Mouse (Mus musculus) CH12.LX (cell line): Measurements from ENCODE around the gene Lrp6.

Experiments
- CHD1 ChIP-seq: IDR thresholded peaks from 2 replicates; pipeline ENCODE4 v1.6.1; 2012; ENCODE audit warnings: low read depth, low read length, improper control_type of control experiment, inconsistent platforms
- CHD2 ChIP-seq: IDR thresholded peaks from 2 replicates; pipeline ENCODE4 v1.6.1; 2011; ENCODE audit warnings: low read length, improper control_type of control experiment
- CTCF ChIP-seq, 2 experiments: IDR thresholded peaks in 1 of 2; conservative IDR thresholded peaks in 1 of 2; 2 replicates each; pipeline ENCODE4 v1.5.1; 2011 to 2012; ENCODE audit warnings: low read depth in 2 of 2, low read length in 2 of 2, improper control_type of control experiment in 1 of 2, inconsistent platforms in 1 of 2, mild to moderate bottlenecking in 1 of 2, moderate library complexity in 1 of 2
- EP300 ChIP-seq: IDR thresholded peaks from 2 replicates; pipeline ENCODE4 v1.6.1; 2011; ENCODE audit warnings: low read length, improper control_type of control experiment
- HCFC1 ChIP-seq: IDR thresholded peaks from 2 replicates; pipeline ENCODE4 v1.6.1; 2012; ENCODE audit warnings: low read depth, mild to moderate bottlenecking, inconsistent platforms, low read length, improper control_type of control experiment
- IRF4 ChIP-seq: IDR thresholded peaks from 2 replicates; pipeline ENCODE4 v1.6.1; 2014; ENCODE audit warnings: low read depth, mild to moderate bottlenecking, inconsistent platforms, low read length, improper control_type of control experiment
- MYC ChIP-seq: IDR thresholded peaks from 2 replicates; pipeline ENCODE4 v1.6.1; 2011; ENCODE audit warnings: low read depth, mild to moderate bottlenecking, improper control_type of control experiment, low read length
- POLR2A ChIP-seq: IDR thresholded peaks from 2 replicates; pipeline ENCODE4 v1.6.1; 2011; ENCODE audit warnings: low read depth, mild to moderate bottlenecking, improper control_type of control experiment, low read length
- POLR2AphosphoS2 ChIP-seq: IDR thresholded peaks from 2 replicates; pipeline ENCODE4 v1.6.1; 2011; ENCODE audit warnings: low read depth, low read length, improper control_type of control experiment
- ZNF384 ChIP-seq: IDR thresholded peaks from 2 replicates; pipeline ENCODE4 v1.6.1; 2012; ENCODE audit warnings: low read depth, low read length, improper control_type of control experiment, inconsistent platforms

DNA sequence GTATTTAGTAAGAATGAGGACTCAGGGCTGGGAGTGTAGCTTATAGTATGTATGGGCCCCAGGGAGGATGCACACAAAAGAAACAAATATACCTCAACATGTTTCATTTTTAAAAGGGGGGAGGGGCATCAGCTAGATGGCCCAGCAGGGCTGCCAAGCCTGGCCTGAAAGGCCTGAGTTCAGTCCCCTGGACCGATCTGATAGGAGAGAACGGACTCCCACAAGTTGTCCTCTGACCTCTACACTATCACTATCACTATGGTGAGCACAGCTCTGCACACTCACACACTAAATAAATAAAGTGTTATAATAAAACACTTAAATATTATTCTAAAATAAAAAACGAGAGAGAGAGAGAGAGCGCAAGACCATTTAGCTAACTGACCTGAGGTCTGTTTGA lies 47.6 kb upstream of the Lrp6 start:
- TF ChIP-seq CHD1 = no peak
- TF ChIP-seq HCFC1 = no peak
- TF ChIP-seq CHD2 = no peak
- TF ChIP-seq IRF4 = no peak
- no peak for TF ChIP-seq MYC
- no peak for TF ChIP-seq POLR2A
- no peak for TF ChIP-seq ZNF384
- TF ChIP-seq CTCF (conservative IDR thresholded peaks at IDR 0.05 in 1 of 2, IDR thresholded peaks at IDR 0.05 in 1 of 2; ENCODE audit: low read depth in 2 of 2, low read length in 2 of 2) = no peak
- TF ChIP-seq POLR2AphosphoS2 = no peak
- TF ChIP-seq EP300 = no peak
